ENCODE assay signal across 14 mouse cellular contexts in the genomic region with DNA sequence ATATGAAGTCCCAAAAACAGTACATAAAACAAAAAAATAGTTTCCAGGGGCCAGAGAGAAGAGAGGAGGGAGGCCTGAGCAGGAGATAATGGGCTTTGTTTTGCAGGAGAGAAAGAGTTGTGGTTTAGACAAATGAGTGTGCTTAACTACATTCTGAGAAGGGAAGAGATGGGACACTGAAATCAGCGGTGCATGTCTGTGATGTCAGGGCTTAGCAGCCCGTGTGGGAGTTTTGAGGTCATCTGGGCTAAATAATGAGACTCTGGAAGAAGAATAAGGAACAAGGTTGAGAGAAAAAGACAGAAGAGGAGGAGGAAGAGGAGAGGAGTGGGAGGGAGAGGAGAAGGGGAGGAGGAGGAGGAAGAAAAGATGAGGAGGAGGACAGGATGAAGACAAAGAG. TPM values are rescaled to one million over a fixed set of nuclear protein-coding genes. Genes with fewer than 3 reads are reported as not detected.
DNase-seq lines count a peak whose midpoint lies in the region; ATAC-seq and TF ChIP-seq lines count a peak whose summit lies in the region.
"Had no signal": no experiment of that assay in that cellular context is flagged by ENCODE, and none has a peak within 500 bp of the region (broad histone marks: within the 10 kb centered on the region; RNA-seq: fewer than 3 reads in every experiment).

No protein-coding gene starts in this region.

- 34% methylated on average over 2 of the region's 2 CpGs for WGBS in hindbrain, embryonic 11.5 days
- WGBS in hindbrain, embryonic 16.5 days: 9% methylated on average over 2 of the region's 2 CpGs
- 4% methylated on average over 2 of the region's 2 CpGs for WGBS in midbrain, embryonic 13.5 days
- WGBS in midbrain, embryonic 15.5 days: 7% methylated on average over 2 of the region's 2 CpGs
- 32% methylated on average over 2 of the region's 2 CpGs for WGBS in olfactory bulb, adult 2 months

- no peak for TF ChIP-seq POLR2A in cortical plate, adult 2 months (IDR thresholded peaks at IDR 0.05; ENCODE audit: extremely low read depth, insufficient read depth, low read length)
- no peak for TF ChIP-seq POLR2A in olfactory bulb, adult 2 months (IDR thresholded peaks at IDR 0.05; ENCODE audit: insufficient read depth, low read depth, low read length)

- H3K27me3 ChIP-seq in hindbrain, embryonic 11.5 days (ENCODE audit: control insufficient read depth, insufficient read depth, low read length): no peaks in the 10 kb centered on the region
- no peaks in the 10 kb centered on the region for H3K27me3 ChIP-seq in hindbrain, embryonic 16.5 days (replicated peaks; ENCODE audit: control insufficient read depth, insufficient read depth, low read length)
- H3K27me3 ChIP-seq in midbrain, embryonic 13.5 days: no peaks in the 10 kb centered on the region
- no peaks in the 10 kb centered on the region for H3K27me3 ChIP-seq in midbrain, embryonic 15.5 days (replicated peaks)
- H3K27me3 ChIP-seq: limb, embryonic 15.5 days; megakaryocyte, embryonic 14.5 days had no signal

- no peak overlapping the region for H3K4me3 ChIP-seq in hindbrain, embryonic 11.5 days (ENCODE audit: low read depth, low read length)
- no peak overlapping the region for H3K4me3 ChIP-seq in hindbrain, embryonic 16.5 days (ENCODE audit: low read length)
- H3K4me3 ChIP-seq in midbrain, embryonic 13.5 days (replicated peaks): no peak overlapping the region
- H3K4me3 ChIP-seq in midbrain, embryonic 15.5 days: no peak overlapping the region
- H3K4me3 ChIP-seq in cortical plate, adult 2 months (ENCODE audit: insufficient read depth, low read length): no peak overlapping the region
- H3K4me3 ChIP-seq in olfactory bulb, adult 2 months (ENCODE audit: insufficient read depth, low read depth, low read length): no peak overlapping the region
- H3K4me3 ChIP-seq: limb, embryonic 15.5 days had no signal

- H3K4me2 ChIP-seq in hindbrain, embryonic 11.5 days (replicated peaks; ENCODE audit: low read depth, low read length): no peak overlapping the region
- H3K4me2 ChIP-seq in hindbrain, embryonic 16.5 days (ENCODE audit: low read length): no peak overlapping the region
- H3K4me2 ChIP-seq in midbrain, embryonic 13.5 days (replicated peaks): no peak overlapping the region
- no peak overlapping the region; the same call in 1 of the 2 replicates for H3K4me2 ChIP-seq in midbrain, embryonic 15.5 days
- H3K4me2 ChIP-seq: limb, embryonic 15.5 days; lung, embryonic 14.5 days had no signal

- ATAC-seq in hindbrain, embryonic 11.5 days (ENCODE audit: low FRiP score): 0 out of 2 replicates have a peak, but pooled peaks have one; percentile 6
- no peak for ATAC-seq in hindbrain, embryonic 16.5 days
- no peak for ATAC-seq in midbrain, embryonic 13.5 days
- ATAC-seq in midbrain, embryonic 15.5 days (replicated peaks): no peak
- ATAC-seq: intestine, postnatal 0 days had no signal

- 0 out of 2 replicates have a peak, but pooled peaks cover 2% of the 10 kb centered on the region for H3K4me1 ChIP-seq in hindbrain, embryonic 11.5 days (replicated peaks; ENCODE audit: control insufficient read depth, insufficient read depth, low read length)
- H3K4me1 ChIP-seq in hindbrain, embryonic 16.5 days (ENCODE audit: control insufficient read depth, insufficient read depth, low read depth, low read length): peaks cover 3% of the 10 kb centered on the region; the same call in 1 of the 2 replicates
- H3K4me1 ChIP-seq in midbrain, embryonic 13.5 days (replicated peaks): peaks cover 21% of the 10 kb centered on the region
- peaks cover 12% of the 10 kb centered on the region for H3K4me1 ChIP-seq in midbrain, embryonic 15.5 days
- peaks cover 4% of the 10 kb centered on the region for H3K4me1 ChIP-seq in cortical plate, adult 2 months (ENCODE audit: control insufficient read depth, insufficient read depth, low read length)
- peaks cover 10% of the 10 kb centered on the region for H3K4me1 ChIP-seq in olfactory bulb, adult 2 months (ENCODE audit: control insufficient read depth, insufficient read depth, low read length)

- no peaks in the 10 kb centered on the region for H3K9me3 ChIP-seq in hindbrain, embryonic 11.5 days (ENCODE audit: control insufficient read depth, low read length)
- H3K9me3 ChIP-seq in hindbrain, embryonic 16.5 days (ENCODE audit: control insufficient read depth, low read length): no peaks in the 10 kb centered on the region
- no peaks in the 10 kb centered on the region for H3K9me3 ChIP-seq in midbrain, embryonic 13.5 days
- no peaks in the 10 kb centered on the region for H3K9me3 ChIP-seq in midbrain, embryonic 15.5 days
- H3K9me3 ChIP-seq: limb, embryonic 15.5 days; megakaryocyte, embryonic 14.5 days had no signal

- H3K36me3 ChIP-seq in hindbrain, embryonic 11.5 days (ENCODE audit: control insufficient read depth, insufficient read depth, low read length): no peaks in the 10 kb centered on the region
- no peaks in the 10 kb centered on the region for H3K36me3 ChIP-seq in hindbrain, embryonic 16.5 days (ENCODE audit: control insufficient read depth, insufficient read depth, low read length)
- H3K36me3 ChIP-seq in midbrain, embryonic 13.5 days: no peaks in the 10 kb centered on the region
- no peaks in the 10 kb centered on the region for H3K36me3 ChIP-seq in midbrain, embryonic 15.5 days (replicated peaks)
- H3K36me3 ChIP-seq: limb, embryonic 15.5 days had no signal

- no peak for TF ChIP-seq CTCF in cortical plate, adult 2 months (IDR thresholded peaks at IDR 0.05; ENCODE audit: extremely low read depth, insufficient read depth, low read length)
- TF ChIP-seq CTCF in olfactory bulb, adult 2 months (IDR thresholded peaks at IDR 0.05; ENCODE audit: insufficient read depth, low read depth, low read length): no peak

- DNase-seq in hindbrain, embryonic 11.5 days (ENCODE audit: low spot score): no peak
- no peak for DNase-seq in cerebellum, adult 9-10 months
- no peak for DNase-seq in spleen, adult 12 weeks (ENCODE audit: low spot score)
- DNase-seq: cerebellum, postnatal 10 days had no signal

- no peak overlapping the region for H3K9ac ChIP-seq in hindbrain, embryonic 11.5 days (ENCODE audit: low read depth, low read length)
- H3K9ac ChIP-seq in hindbrain, embryonic 16.5 days (ENCODE audit: low read depth, low read length): no peak overlapping the region
- H3K9ac ChIP-seq in midbrain, embryonic 13.5 days (replicated peaks): 0 out of 2 replicates have a peak overlapping the region, but pooled peaks have one; percentile 25
- no peak overlapping the region for H3K9ac ChIP-seq in midbrain, embryonic 15.5 days
- H3K9ac ChIP-seq: limb, embryonic 15.5 days; lung, embryonic 14.5 days had no signal

- no peak overlapping the region for H3K27ac ChIP-seq in hindbrain, embryonic 11.5 days (ENCODE audit: low read depth, low read length)
- H3K27ac ChIP-seq in hindbrain, embryonic 16.5 days (ENCODE audit: low read depth, low read length): no peak overlapping the region; the same call in 1 of the 2 replicates
- peak overlapping the region; percentile 9; the same call in 1 of the 2 replicates for H3K27ac ChIP-seq in midbrain, embryonic 13.5 days
- H3K27ac ChIP-seq in midbrain, embryonic 15.5 days: no peak overlapping the region
- H3K27ac ChIP-seq in cortical plate, adult 2 months (ENCODE audit: insufficient read depth, low read length): peak overlapping the region; percentile 43; the same call in 1 of the 2 replicates
- peak overlapping the region; percentile 12; the same call in 1 of the 2 replicates for H3K27ac ChIP-seq in olfactory bulb, adult 2 months (ENCODE audit: insufficient read depth, low read depth, low read length)
- H3K27ac ChIP-seq: limb, embryonic 15.5 days; stomach, postnatal 0 days had no signal

RNA-seq across cellular contexts. Expression of a gene that starts 21.7 kb away (rescaled TPM):
- polyA plus RNA-seq in hindbrain, embryonic 11.5 days (2014; fragmentation: Nextera tagmentation; extraction: Ambion mirVana): 10.0 and 11.9 TPM in 2 replicates
- polyA plus RNA-seq in hindbrain, embryonic 16.5 days (2015; fragmentation: Nextera tagmentation; extraction: Ambion mirVana): 40.6 and 43.4 TPM in 2 replicates
- polyA plus RNA-seq in midbrain, embryonic 13.5 days (2015; fragmentation: Nextera tagmentation; extraction: Ambion mirVana): 12.5 and 13.4 TPM in 2 replicates
- 23.7 and 24.2 TPM in 2 replicates for polyA plus RNA-seq in midbrain, embryonic 15.5 days (2015; fragmentation: Nextera tagmentation; extraction: Ambion mirVana)
- 79.4 and 85.9 TPM in 2 replicates for polyA plus RNA-seq in cortical plate, adult 2 months (2012; rRNA removed)
- polyA plus RNA-seq in olfactory bulb, adult 2 months (2012; ENCODE audit: insufficient read depth, insufficient read length, low replicate concordance, missing spikeins): 133 TPM in 1 of 2 replicates, not detected in the other

RNA-seq across cellular contexts. Expression of a gene that starts 39.3 kb away (rescaled TPM):
- 4.0 and 4.3 TPM in 2 replicates for polyA plus RNA-seq in hindbrain, embryonic 11.5 days (2014; fragmentation: Nextera tagmentation; extraction: Ambion mirVana)
- 2.6 and 3.8 TPM in 2 replicates for polyA plus RNA-seq in hindbrain, embryonic 16.5 days (2015; fragmentation: Nextera tagmentation; extraction: Ambion mirVana)
- 1.5 TPM in 2 replicates for polyA plus RNA-seq in midbrain, embryonic 13.5 days (2015; fragmentation: Nextera tagmentation; extraction: Ambion mirVana)
- polyA plus RNA-seq in midbrain, embryonic 15.5 days (2015; fragmentation: Nextera tagmentation; extraction: Ambion mirVana): 1.6 and 1.8 TPM in 2 replicates
- 2.0 and 2.2 TPM in 2 replicates for polyA plus RNA-seq in cortical plate, adult 2 months (2012; rRNA removed)
- polyA plus RNA-seq in olfactory bulb, adult 2 months (2012; ENCODE audit: insufficient read depth, insufficient read length, low replicate concordance, missing spikeins): not detected in 2 replicates

Comparison
In these comparisons a context has a peak if more than half of its experiments do, and no peak if none do; other contexts are left out.
1. H3K27ac ChIP-seq: peak in midbrain, embryonic 13.5 days (single experiment), cortical plate, adult 2 months (single experiment) and olfactory bulb, adult 2 months (single experiment); none in hindbrain, embryonic 11.5 days (single experiment), hindbrain, embryonic 16.5 days (single experiment) and midbrain, embryonic 15.5 days (single experiment).